Mouse (Mus musculus) B cell, adult 2 months (primary cell): ENCODE data around the gene Dbil5.
"Not testable (repeated sequence)": the region's sequence is repeated elsewhere in the genome, so short reads cannot be mapped to it uniquely, and the experiment has no call there.

Source experiments
- DNase-seq, 2 experiments: peaks; one replicate each; pipeline ENCODE4 v3.0.0; 2022

The Dbil5 gene

GRCm38 (mm10) chr11:76217390-76217800 lies at the start of gene Dbil5, which contains the start of gene Gemin4:
Gene Dbil5, plus strand, starts transcription at chr11:76217608.
Gene Gemin4, minus strand, starts transcription at chr11:76217664.
- peak; percentile 98 to 99 for DNase-seq

DNA sequence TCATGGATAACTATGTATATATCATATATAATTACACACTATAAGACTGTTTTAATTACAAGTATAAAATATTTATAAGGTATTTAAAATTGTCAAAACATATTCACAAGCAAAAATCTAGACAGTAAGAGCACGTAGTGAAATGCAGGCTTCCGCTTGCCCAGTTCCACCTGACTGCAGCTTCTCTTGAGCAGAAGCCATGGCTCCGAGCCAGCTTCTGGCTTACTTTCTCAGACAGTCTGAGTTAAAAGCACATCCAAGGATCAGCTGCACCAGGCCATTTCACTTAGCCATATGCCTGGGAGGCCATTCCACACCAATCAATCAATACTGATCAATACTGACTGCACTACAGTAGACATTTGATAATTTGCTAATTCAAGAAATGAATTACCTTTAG lies 48.4 kb upstream of the Dbil5 start:
- no peak for DNase-seq

DNA sequence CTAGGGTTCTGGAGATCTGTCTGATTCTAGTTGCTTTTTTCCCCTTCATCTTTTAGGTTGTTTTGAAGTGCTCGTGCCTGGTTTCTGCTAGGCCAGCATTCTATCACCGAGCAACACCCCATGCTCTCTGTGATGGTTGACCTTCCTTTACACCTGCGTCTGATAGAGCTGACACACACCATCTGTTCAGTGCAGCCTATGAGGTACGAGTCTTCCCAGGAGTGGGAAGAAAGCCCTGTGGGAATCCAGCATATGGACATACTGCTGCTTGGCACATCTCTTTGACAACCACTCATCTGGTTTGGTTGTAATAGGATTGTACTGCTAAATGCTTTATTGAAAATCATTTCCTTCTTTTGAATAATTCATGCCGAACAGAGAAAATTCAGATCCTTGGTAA lies 47.2 kb upstream of the Dbil5 start:
- no peak for DNase-seq

GRCm38 (mm10) chr11:76178726-76179494 lies 38.5 kb upstream of the Dbil5 start:
- DNase-seq = no peak

- DNase-seq = peak; percentile 75
Measured at GRCm38 (mm10) chr11:76179495-76180145, 37.8 kb upstream of the Dbil5 start, which contains the start of the genes Vps53 and Fam57a. Gene Vps53, minus strand, starts transcription at chr11:76179647. Gene Fam57a, plus strand, starts transcription at chr11:76179671.

- DNase-seq = no peak
Measured at GRCm38 (mm10) chr11:76180146-76180540, 37.3 kb upstream of the Dbil5 start.

GRCm38 (mm10) chr11:76183745-76184144 lies 33.7 kb upstream of the Dbil5 start:
- DNase-seq = no peak

DNA sequence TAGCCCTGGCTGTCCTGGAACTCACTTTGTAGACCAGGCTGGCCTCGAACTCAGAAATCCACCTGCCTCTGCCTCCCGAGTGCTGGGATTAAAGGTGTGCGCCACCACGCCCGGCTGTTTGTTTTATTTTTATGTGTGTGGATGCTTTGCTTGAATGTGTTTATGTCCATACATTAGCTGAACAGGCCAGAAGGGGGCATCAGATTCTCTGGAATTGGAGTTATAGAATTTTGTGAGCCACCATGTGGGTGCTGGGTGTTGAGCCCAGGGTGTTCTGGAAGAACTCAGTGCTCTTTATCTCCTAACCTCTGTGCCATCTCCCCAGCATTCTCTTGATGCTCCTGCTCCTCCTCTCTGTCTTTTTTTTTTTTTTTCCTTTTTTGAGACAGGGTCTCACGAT lies 30.5 kb upstream of the Dbil5 start:
- DNase-seq = peak; percentile 9 to 12

GRCm38 (mm10) chr11:76196275-76196976 lies 21.0 kb upstream of the Dbil5 start:
- DNase-seq = no peak

DNA sequence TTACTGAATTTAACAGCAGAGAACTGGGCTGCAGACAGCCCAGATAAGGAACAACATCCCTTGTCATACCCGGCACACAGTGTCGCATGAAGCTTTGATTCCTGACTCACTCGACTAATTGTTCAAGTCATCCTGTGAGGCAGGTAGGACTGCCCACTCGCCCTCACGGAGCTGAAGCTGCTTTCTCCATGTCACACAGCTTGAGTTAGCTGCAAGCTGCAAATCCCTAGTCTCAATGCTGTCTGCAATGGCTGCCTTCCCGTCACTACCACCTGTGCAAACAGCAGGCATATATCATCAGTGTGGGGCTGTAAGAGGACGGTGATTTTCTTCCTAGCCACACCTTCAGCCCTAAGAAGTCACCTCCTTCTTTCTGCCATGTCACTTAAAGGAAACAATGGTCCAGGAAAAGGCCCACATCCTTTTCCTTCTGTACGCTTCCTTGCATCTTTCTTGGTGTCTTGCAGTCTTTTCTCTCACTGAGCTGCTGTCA lies 20.4 kb upstream of the Dbil5 start:
- no peak for DNase-seq

DNA sequence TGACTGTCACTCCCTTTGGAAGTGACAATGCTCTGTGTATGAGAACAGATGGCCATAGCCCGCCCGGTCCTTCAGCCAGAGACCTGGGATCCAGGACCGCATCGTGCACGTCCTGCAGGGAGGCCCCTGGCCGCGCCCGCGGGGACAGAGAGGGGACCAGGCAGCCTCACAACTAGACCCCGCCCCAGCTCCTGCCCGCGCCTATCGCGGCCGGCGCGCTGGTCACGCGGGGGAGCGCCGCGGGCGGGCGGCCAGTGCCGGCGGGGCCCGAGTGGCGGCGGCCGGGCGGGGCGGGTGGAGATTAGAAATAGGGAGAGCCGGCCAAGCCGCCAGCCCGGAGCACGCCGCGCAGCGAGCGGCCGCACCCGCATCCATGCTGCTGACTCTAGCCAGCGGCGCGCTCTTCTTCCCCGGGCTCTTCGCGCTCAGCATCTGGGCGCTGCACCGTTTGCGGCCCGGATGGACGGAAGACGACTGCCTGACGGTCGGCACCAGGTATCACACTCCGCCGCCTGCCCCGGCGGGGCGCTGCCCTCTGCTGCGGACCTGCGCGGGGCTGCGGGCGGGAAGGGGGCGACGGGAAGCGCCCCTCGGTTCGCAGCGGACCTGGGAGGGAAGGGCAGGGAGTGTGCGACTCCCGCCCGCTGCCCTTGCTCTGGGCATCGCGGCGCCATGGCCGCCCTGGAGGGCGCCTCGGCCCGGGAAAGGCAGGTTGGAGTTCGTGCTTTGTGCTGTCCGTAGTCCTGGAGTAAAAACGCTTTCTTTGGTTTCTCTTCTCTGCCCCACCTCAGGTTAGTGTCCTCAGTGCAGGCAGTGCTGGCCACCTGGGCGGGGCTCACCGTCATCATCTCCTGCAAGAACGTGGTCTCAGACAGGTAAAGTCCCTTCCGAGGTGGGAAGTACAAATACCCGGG lies 15.4 kb upstream of the Dbil5 start:
- peak; percentile 71 to 75 for DNase-seq

GRCm38 (mm10) chr11:76206793-76207192 lies 10.6 kb upstream of the Dbil5 start:
- DNase-seq = no peak

GRCm38 (mm10) chr11:76210228-76210985 lies 7.0 kb upstream of the Dbil5 start:
- no peak for DNase-seq

DNA sequence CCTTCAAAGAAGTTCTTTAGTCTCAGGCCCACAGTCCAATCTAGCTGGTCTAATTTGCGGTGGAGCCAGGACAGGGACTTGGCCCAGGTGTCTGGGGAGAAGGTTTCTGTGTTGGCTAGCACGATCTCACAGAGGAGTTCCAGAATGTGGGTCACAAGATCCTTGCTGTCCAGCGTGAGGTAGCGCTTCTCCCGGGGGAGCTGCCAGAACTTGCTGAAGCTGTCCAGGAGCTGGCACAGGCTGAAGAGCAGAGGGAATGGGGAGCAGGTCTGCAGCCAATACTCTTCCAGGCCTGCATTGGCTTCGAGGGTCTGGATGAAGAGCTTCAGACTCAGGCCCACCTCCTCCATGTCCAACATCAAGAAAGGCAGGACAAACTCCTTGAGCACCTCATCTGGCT lies 5.8 kb upstream of the Dbil5 start:
- DNase-seq = not testable (repeated sequence)

- DNase-seq = no peak
Measured at GRCm38 (mm10) chr11:76213841-76214240, 3.6 kb upstream of the Dbil5 start.

- no peak for DNase-seq
Measured at GRCm38 (mm10) chr11:76215011-76215410, 2.4 kb upstream of the Dbil5 start.

DNA sequence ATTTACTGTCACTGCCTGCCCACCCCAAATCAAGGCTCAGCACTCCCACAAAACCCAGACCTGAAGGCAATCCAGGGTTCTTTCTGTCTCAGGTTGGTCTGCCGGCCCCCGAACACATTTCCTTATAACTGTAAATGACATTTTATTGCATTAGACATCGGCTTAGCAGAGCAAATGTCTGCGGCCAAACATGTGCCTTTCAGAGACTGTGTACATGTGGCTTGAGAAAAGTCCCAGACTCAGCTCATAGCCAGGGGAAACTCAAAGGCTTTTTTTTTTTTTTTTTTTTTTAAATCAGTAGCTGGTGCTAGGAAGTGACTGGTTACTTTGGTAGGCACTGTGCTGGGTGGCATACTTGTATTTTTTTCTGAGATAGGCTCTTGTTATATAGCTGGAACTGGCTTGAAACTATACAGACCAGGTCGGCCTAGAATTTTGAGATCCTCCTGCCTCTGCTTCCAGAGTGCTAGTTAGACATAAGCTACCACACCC lies 1.3 kb upstream of the Dbil5 start:
- no peak for DNase-seq

DNA sequence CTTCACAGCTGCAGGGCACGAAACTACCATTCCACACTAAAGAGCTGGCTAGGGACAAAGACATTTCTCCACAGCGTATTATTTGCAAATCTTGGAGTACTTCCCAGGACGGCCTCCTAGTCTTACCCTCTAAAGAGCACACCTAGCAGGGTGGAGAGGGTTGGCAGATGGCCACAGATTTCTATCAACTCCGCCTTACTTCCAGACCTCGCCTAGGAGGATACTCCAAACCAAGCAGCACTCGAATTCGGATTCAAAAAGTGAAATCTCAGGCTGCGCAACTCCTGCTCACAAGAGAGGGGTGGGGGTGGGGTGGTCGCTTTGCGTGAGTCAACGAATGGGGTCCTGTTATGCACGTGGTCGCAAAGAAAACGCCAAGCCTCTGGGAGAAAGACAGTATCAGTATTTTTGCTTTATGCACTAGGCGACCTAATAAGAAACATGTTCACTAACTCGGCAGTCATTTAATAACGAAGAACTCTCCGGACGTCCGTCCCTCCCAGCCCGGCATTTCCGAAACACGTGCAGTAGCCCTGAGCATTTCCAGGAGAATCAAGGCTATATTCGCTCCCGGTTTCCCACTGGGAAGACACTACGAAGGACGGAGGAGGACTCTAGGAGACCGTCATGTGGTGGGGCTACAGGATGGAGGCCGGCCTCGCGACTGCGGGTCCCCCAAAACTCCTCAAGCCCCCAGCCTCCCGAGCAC lies 573 bp upstream of the Dbil5 start:
- peak in 1 of 2 experiments; percentile 5 for DNase-seq

GRCm38 (mm10) chr11:76224631-76225030 lies 7.2 kb downstream of the Dbil5 start:
- no peak for DNase-seq

GRCm38 (mm10) chr11:76225051-76225450 lies 7.6 kb downstream of the Dbil5 start:
- DNase-seq = no peak

- DNase-seq = no peak
Measured at GRCm38 (mm10) chr11:76236136-76236535, 18.7 kb downstream of the Dbil5 start.
